Mouse (Mus musculus) layer of hippocampus, adult 9-10 months (tissue): ENCODE measurements at regions not wholly inside any gene's neighbourhood (a gene's known extent, or its start where the extent isn't known, plus 50 kb on each side); places are given as distances from the start of the nearest gene placed in this dataset.

Experiments used
- DNase-seq: peaks from one replicate; pipeline ENCODE4 v3.0.0; 2022; ENCODE audit warnings: low spot score

DNA sequence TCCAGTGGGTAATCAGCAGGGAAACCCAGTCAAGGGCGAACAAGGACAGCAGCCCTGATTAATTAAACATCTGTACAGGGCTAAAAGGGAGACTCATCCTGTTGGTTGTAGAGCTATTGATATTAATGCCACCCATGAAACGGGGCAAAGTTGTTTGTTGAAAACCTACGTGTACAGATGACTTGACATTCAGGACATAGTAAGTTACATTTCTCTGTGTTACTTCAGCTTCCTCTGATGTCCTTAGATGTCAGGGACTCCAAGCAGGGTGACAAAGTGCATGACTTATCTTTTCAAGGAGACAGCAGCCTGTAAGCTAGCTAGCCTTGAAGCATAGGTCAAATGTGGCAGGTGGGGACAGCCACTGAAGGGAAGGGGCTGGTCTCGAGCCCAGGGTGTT lies 390.5 kb downstream of the Ccdc171 start:
- DNase-seq, result no peak

DNA sequence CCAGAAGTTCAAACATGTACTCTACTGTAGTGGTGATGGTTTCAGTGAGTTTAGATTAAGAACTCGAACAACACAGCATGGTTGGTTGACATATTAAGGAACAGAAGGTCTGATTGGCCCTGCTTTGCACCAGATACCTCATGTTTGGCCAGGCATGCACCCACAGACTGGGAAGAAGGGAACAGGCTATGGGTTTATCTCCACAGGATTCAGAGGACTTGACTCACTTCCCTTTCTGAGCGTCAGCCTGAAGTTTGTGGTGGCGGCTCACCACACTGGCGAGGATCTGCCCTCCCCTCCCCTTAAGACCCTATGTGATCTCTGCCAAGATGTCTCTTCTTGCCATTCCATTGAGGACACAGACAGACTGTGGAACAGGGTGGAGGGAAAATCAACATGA lies 391.7 kb downstream of the Ccdc171 start:
- DNase-seq, result no peak

DNA sequence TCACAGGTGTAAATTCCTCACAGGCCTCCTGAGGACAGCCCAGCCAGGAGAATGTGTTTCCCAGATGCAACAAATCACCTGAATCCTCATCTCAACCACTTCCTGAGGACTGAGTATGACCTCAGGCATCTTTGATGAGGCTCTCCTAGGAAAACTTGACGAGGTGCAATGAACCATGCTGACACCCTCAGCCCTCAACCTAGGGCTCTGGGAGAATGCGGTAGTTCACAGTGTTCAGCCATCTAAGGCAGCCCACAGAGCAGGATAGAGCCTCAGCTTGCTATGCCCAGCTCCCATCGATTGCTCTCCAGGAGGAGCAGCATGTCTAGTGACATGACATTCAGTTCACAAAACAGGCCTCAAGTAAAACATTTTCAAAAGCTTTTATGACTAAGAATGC lies 392.7 kb downstream of the Ccdc171 start:
- DNase-seq, result no peak

DNA sequence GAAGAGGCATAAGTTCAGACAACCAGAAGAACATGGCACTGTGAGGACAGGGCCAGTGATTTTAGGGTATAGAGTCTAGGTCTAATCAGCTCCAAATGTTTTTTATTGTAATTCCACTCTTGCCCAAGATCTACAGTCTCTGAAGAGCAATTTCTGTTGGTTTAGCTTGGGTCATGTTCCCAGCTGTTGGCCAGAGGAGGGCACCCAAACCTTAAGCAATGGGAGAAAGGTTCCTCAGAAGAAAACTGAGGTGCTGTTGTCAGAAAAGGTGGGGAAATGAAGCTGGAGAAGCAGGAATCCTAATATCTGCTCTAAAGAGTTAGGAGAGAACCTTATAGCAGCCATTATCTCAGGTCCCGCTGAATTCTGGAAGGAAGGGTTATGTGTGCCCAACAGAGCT lies 393.7 kb downstream of the Ccdc171 start:
- no peak for DNase-seq

DNA sequence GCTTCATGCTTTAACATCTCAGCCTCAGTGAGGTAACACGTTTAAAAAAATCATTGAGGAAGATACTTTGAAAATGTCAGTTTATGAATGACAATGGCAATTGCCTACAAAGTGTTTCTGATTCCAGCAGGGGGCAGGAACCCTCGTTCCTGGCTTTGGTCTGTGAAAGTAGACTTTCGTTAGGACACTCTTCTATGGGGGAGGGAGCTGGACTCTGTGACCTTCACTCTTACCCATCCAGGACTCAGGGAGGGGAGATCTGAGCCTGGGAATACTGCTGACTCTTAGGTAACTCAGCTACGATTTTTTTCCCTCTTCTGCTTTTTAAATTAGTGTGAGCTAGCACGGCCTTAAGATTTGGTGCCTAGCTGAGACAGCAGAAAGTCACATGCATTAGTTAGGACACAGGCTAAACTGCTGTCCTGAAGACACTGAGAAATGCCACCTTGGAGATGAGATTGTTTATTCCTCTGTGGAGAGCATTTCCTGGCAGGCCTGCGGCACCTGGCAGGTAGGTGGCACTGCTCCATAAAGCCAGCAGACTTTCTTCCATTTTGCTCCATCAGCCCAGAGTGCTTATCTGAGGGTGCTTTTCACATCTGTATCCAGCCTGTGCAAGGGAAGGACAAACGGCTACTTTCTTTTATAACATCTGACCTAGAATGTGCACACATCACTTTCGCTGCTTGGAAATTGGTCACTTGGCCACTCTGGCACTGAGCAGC lies 399.9 kb downstream of the Ccdc171 start:
- no peak for DNase-seq

DNA sequence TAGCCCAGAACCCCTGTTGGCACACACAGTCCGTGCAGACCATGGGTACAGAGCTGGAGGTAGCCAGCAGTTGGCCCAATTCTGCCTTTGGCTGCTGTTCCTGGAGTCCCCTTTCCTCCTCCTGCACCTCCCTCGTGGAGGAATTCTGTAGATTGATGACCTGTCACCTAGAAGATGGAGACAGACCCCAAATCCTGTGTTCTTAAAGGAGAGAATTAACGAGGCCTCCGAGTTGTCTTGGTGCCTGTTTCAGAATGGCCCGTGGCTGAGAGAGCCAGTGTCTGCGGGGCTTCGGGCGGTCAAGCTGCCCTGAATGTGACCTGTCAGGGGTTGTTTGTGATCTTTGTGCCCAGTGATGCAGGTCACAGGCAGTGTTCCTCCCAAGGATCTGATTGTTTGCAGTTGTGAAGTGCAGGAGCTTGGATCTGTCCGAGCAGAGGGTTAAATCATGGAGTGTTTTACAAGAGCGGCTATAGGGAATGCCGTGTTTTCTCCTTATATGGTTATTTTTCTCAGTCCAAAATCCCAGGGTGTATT lies 400.9 kb downstream of the Ccdc171 start:
- no peak for DNase-seq

DNA sequence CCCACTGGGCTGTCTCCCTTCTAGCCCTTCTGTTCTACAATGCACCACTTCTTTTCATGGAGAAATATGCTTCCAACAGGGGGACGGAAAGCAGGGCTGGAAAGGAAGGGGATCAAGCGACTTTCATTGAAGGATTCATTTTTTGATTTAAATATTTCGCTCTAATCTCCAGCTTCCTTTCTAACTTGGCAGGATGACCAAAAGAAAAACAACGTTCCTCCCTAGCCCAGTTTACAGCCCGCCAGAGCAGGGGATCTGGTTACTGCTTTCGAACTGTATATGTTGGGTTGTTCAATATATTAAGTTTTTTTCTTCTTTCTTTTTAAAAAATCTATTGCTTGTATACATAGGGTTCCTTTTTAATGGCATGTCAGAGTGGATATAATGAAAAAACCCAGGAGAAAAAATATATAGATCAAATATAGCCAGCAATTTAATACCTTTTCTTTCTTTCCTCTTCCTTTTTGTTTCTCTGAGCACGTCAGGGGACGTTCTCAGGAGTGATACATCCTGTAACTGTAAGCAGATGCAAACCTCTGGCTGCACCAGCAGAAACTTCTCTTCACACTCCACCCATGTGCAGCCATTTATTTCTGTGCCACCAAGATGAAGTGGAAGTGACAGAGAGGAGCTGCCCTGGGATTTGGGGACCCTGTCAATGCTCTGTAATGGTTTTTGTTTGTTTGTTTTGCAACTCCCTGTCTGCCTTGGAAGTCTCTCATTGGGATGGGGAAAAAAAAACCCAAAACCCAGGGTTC lies 406.7 kb downstream of the Ccdc171 start:
- DNase-seq, result no peak

DNA sequence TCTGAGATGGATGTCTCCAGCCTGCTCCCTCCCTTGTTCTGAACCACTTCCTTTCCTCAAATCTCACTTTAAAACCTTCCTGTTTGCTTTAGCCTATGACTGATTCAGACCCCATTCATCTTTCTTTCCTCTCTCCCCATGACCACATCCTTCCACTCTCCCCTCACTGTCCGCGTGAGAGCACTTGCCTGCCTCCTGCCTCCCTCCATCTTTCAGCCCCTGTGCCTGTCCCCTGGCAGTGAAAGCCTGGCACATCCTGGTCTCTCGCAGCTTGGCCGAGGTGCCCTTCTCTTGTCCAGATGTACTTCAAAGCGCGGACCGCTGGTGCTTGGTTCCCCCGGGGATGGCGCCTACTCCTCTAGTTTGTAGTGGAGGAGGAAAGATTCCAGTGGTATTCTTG lies 416.3 kb downstream of the Ccdc171 start:
- DNase-seq, result no peak

DNA sequence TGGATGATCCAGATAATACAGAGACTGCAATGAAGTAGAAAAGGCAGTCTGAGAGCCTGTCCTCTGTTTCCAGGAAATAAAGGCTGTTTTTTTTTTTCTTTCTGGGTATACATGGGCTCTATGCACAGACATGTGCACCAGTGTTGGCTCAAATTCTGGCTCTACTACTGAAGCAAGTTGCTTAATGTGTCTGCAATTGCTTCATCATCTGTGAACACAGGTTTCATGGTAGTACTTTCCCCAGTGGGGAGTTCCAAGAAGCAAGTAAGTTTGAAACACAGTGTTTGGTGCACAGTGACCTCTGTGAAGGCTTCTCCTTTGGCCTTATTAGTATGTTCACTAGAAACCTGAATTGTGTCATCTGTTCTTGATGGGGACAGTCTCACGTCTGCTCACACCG lies 424.3 kb downstream of the Ccdc171 start:
- DNase-seq, result no peak

DNA sequence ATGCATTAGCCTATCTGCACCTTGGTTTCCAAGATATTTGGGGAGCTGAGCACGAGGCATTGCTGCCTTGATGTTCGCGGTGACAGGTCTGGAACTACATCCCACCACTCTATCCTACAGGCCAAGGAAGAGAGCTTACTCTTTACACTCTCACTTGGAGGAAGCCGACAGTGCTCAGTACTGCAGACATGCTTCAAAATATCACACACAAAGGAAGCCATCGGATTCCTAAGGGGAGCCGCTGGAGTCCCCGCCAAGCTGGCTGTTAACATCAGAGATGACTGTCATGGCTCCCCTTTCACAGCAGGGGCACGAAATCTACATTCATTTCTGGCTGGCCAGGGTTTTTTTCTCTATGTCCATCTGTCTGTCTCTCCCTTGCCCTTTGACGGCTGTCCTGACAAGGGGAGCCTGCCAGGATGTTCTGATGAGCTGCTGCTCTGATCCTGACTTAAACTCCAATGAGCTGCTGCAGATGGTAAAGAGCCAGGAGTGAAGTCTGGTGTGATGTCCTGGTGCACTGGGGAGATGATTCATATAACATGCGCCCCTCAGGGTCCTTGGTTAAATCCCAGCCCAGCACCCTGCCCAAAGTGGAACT lies 425.6 kb downstream of the Ccdc171 start:
- no peak for DNase-seq

DNA sequence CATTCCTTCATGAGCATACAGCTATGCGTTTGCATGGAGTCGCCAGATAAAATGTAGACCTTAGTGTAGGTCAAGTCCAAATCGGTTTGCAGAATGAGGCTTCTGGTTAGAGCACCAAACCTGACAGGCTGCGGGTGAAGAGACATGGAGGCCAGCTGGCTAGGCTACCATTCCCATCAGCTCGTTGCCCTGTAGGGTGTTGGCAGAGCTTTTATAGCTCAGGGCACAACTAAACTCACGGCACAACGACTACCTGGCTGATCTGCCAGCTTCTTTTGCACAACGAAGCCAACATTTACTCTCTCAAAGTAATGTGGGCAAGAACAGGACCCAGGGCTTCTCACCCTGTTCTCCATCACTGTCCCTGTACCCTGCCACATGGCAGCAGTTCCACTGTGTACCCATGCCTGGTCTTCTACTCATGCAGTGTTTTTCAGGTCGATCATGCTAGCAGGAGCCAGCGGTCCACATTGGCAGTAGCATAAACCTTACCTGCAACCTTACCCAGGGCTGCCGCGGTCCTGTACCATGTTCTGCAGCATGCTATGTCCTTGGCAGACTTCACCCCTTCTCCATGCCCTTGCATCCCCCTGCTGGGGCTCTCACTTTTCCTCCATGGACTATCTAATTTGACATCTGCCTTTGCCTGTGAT lies 431.0 kb downstream of the Ccdc171 start:
- DNase-seq, result no peak

DNA sequence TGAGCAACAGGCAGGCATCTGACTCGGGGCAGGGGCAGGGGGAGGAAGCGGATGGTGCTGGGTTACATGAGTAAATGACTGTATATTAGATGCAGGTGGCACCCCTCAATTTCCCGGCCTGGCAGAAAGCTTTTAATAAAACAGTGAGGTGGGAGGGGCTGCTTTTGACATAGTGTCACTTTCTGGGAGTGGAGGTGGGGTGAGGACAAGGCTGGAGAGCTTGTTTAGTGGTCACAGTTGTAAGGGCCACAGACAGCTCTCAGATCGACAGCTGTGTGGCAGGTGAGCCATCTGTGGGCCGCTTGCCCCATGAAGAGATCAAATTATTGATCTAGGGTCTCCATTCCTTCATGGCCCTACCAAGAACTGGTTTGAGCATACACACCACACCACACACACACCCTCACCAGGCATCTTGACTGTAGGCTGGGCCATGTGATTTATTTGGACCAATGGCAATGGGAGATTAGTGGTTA lies 431.9 kb downstream of the Ccdc171 start:
- no peak for DNase-seq

DNA sequence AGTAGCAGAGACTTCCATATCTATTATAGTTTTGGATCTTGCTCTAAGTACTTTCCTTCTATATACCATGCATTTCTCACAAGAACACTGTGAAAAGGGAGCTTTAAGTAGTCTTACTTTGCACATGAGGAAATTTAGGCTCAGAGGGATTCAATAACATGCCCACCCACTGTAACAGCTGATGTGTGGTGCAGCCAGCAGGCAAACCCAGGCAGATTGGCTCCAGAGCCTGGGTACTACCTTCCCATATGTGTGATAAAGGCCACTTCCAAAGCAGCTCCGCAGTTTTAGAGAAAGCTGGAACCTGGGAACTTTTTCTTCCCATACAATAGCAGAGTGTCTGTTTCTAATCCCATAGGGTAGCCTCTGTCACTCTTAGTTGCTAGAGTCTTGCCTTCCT lies 441.6 kb downstream of the Ccdc171 start:
- peak; percentile 33 for DNase-seq

DNA sequence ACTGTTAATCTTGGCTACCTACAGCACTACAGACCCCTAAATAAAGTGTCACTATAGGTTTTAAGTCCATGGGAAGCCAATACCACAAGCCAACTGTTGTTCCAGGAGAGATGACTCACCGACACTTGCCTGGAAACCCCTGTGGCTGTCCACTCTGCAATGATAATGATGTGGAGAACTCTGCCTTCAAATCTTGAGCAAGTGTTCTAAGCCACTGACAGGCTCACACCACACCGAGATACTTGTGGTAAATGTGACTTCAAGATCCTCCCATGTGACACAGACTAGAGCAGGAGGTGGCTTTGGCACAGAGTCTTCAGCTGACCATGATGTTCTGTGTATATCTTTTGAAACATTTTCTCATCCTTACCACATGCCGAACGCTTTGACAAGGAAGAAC lies 447.8 kb downstream of the Ccdc171 start:
- DNase-seq, result no peak

DNA sequence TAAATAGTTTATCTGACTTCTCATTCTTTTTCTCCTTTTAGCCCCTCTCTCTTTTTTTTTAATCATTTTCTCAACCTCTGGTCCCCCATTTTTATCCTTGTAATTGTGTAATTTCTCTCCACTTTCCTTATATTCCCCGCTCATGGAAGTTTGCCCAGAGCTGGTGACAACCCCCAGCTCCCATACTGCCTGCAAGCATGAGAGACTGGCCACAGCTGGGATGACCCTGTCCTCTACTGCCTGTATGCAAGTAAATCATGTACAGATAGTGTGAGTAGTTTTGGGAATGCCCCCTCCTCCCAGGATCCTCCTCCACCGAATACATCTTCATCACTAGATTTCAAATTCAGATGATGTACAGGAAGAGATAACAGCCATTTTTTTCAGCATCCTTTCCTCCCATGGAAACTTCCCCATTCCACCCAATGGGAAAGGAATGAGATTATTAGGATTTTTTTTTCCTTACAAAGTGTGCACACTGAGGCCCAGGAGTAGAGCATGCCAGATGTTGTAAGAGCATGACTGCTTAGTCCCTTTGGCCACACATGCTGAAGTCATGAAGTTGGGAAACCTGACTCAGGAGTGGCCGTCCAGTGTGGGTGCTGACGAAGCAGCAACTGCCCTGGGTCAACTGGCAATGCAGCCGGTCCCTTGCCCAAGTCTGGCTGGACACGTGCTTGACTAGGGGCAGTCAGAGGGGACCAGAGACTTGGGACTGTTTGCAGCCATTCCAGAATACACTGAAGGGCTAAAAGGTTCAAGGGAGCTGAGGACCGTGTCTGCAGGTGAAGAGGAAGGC lies 449.1 kb downstream of the Ccdc171 start:
- DNase-seq, result no peak

DNA sequence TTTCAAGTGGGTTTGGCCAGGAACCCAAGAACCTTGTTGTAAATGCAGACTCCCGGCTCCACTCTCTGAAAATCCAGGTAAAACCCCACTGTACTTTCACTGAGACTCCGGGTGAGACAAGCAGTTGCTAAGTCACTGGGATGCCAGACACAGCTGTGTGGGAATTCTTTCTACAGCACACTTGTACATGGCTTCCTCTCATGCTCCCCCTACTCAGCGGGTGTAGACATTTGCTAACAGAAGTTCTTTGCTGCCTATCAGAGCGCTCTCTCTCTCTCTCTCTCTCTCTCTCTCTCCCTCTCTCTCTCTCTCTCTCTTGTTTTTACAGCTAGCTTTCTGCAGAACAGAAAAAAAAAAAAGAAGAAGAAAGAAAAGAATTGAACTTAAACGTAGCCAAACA lies 450.2 kb downstream of the Ccdc171 start:
- DNase-seq, result no peak

DNA sequence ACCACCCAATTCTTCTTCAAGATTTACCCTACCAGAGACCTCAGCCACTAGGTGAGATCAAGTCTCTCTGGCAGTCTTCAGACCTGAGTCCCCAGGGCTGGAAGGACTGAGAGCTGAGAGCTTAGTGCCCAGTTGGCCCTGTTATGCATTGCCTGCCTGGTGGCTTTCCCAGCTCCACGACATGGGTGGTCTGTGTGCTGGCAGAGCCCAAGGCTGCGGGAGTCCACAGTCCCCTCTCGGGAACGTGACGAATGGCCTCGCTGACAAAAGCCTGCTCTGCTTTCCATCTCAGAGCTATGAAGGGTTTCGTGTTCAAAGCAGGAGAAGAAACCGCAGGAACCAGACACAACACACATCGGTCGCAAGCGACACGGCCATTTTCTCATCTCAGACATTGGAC lies 450.7 kb downstream of the Ccdc171 start:
- no peak for DNase-seq

DNA sequence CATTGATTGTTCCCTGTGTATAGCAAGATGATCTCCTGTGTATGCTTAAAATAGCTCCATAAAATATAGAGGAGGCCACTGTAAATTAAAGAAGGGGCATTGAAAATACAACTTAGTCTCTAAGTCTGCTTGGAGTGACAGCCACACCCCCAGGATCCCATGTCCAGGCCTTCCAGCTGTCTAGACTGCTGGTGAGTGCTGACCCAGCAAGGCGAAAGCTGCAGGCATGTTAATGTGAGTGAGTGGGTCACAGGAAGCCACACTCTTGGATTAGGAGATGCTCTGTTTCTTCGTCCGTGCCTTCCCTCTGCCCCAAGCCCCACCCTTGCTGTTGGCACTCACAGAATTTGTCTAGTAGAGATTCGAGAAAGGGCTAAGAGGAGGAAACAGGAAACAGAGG lies 453.7 kb downstream of the Ccdc171 start:
- no peak for DNase-seq

DNA sequence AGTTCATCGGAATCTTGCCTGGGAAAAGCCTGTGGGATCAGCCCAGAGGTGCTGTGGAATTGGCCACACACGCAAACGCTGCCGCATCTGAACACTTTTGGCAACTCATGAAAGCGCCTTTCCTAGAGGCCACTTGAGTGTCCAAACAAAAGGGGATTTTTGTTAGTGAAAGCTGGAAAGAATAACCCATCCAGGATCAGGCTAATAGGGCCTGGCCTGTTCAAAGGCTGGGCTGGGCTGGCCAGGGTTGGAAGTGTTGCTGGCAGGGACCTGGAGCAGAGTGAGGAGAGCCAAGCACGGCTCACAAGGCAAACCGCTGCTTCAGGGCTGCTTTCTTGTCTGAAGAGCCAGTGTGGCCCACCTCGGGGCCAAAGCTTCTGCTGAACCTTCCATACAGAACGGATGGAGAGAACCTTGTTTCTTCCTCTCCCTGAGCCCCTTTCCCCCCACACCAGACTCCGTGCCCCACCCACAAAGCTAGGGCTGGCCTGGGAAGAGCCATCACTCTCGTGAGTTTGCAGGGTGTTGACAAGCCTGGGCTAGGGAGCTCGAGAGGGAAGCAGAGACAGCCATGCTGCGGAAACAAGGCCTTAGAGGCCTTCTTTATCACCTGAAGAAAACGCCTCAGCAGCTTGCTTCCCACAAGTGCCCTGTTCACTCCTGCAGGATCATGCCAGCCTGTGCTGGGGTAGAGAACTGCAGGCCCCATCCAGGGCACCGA lies 459.5 kb downstream of the Ccdc171 start:
- DNase-seq, result no peak

DNA sequence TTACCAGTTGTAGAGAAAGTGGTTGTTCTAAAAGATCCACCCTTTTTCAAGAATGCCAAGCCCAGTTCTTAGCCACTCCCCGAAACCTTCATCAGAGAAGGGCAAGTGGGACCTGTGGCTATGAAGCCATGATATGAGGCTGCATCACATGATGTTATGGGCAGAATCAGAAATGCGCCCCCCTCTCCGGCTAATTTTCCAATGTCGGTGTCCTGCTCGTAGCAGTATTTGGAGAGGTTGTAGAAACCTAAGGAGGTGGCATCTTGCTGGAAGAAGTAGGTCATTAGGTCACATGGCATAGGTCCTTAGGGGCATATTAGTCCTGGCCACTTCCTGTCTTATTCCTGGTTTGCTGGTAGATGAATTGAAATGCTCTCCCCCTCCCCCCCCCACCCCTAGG lies 460.1 kb downstream of the Ccdc171 start:
- no peak for DNase-seq
